Mouse (Mus musculus) kidney, postnatal 36 days (tissue): ENCODE data around the gene 4930435E12Rik.
"Not testable (repeated sequence)": the region's sequence is repeated elsewhere in the genome, so short reads cannot be mapped to it uniquely, and the experiment has no call there.

Experiments used
- DNase-seq, 2 experiments: peaks; one replicate each; pipeline ENCODE4 v3.0.0; 2021 to 2022; ENCODE audit warnings: mixed read lengths in 2 of 2

Gene 4930435E12Rik

DNA sequence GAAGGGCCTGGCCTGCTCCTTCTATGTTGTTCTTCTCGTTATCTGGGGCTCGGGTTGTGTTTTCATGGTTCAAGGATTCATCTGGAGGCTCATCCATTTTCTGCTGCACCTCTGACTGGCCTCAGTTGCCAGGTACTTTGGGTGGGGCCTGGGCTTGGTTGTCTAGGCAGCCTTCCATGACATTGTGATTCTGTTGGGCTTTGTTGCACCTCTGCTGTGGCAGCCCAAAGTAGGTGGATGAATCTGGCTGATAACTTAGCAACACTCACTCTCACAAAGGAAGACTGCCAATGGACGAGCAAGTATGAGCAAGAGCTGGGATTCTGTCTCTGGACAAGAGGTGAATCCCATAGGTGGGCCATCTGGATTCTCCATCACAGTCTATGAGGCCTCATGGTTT, at the start of gene 4930435E12Rik:
Gene 4930435E12Rik, minus strand, starts transcription at position 101 of the 400 bp plus-strand sequence.
- no peak for DNase-seq

DNA sequence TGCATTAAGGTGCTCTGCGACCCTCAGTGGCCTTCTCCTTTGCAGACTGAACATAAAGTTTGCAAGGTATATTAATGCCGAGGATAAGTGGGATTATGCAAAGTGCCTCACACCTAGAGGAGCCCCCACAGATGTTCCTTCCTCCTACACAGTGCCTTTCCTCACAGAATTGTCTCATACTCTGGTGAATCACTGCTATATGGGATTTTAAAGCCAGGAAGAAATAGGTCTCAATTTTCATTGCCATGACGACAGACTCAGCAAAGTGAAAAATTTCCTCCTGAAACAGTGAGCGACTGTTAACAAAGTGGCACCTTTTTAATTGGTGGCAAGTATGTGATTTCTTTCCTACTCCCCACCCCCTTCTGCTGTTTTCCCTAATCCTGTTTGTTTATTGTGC, 45.9 kb upstream of the 4930435E12Rik start:
- no peak for DNase-seq

DNA sequence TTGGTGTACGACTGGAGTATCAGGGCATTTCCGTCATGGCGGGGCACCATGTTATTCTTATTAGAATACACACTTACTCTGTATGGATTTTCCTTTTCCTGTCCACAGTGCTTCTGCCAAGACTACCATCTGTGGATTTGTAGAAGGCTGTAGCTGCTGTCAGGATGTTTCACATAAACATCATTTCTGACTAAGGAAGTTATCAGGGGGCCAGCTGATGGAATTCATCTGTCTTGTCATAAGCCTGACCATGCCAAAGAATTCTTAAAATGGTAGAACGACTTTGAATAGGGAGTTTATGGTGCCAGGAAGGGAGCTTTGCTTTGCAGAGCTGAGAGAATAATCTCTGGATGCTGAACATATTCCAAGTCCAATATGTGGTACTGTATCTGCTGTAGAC, 44.7 kb upstream of the 4930435E12Rik start:
- DNase-seq = no peak

DNA sequence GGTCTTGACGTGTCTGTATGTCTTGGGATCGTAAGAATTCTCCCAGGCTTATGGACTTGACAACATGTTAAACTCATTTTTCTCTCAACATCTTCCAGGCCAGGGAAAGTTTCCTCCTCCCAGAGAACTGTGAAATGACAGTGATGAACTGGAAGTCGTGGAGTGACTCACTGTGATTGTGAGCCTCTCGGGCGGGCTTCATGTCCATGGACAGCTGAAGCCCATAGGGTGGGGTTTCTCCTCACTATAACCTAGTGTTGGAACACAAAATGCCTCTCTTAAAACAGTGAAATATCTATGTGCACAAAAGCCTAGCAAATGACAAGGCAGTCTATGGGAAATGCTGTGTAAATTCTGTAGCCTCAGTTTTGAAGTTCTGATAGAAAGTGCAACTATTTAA, 35.8 kb upstream of the 4930435E12Rik start:
- DNase-seq = no peak

DNA sequence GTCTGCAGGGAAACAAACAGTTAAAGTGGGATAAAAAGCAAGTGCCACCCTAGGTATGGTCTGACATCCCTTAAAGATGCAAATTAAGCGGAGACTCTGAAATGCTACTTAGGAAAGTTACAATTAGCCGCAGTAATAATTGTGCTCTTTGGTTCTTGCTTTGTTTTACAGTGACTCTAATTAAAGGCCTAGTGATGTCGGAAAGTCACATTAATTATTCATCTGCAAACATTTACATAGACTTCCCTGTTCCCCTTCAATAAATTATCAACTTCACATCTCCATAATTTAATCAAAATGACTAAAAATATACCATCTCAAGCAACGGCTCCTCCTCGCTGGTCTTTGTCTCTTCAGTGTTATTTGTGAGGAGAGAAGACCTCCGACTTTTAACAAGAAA, 32.0 kb upstream of the 4930435E12Rik start:
- no peak for DNase-seq

DNA sequence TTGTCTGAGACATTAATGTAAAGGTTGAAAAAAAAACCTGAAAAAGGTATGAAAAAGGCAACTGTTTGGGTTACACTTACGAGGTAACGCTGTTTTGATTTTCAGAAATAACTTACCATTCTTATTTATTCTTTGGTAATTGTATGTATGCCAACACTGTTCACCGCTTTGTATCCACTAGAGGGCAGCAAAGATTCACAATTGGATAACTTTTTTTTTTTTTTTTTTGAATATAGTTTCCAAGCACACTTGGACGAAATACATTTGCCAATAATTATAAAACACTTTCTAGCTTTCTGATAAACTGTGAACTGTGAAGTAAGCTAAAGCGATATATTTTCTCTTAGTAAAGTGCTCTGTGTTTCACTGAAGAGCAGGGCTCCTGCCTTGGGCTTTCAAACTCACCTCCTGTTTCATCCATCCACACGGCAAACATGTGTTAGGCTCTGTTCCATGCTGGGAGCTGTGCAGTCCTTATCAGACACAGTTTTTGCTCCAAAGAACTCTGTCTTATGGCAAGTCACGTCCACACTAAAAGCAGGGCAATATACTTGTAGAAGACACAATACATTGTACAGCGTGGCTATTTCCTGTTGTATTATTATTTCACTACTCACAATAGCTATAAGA, 29.7 kb upstream of the 4930435E12Rik start:
- DNase-seq = peak; percentile 27 to 42

DNA sequence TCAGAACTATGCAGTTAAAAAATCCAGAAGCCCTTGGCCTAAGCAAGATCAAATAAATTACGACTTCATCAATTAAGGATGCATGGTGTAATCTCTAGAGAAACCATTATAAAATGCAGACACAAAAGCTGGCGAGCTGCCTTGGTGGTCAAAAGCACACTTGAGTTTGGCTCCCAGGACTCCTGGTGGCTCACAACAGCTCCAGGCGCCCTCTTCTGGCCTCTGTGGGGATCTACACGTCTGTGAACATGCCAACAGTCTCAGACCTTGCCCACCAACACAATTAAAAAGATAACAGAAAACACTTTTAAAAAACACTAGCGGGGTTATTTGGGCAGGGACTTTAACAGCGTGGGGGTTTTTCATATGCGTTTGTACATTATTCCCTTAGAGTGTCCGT, 16.0 kb downstream of the 4930435E12Rik start:
- DNase-seq = peak; percentile 64 to 82

DNA sequence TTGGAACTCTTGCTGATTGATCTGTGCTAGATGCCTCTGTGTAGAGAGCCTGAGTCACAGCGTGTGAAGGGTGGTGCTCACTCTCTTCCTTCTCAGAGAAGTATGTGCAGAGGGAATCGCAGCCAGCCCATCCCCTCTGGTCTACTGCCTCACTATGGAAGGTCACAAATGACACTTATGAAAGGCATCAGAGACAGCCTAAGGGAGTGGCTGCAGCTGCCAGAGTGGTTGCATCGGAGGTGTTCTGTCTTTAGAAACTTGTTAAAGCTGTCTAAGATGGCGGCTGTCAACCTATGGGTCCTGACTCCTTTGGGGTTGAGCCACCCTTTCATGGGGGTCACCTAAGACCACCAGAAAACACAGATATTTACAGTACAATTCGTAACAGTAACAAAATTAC, 18.4 kb downstream of the 4930435E12Rik start:
- DNase-seq = no peak

DNA sequence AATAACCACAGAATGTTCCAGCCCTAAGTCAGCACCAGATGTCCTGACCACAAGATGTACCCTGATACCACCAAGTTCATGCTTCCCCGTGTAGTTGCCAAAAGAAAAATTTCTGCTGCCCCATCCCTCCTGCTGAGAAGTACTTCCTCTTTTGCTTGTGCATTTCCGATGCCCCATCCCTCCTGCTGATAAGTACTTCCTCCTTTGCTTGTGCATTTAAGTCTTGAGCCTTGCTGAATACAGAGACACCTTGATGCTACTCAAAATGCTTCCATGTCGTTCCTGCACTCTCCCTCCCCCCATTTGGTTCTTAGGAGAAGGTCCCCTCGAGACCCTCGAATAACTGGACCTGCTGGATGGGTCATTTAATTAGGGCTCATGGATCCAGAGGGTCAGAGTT, 20.8 kb downstream of the 4930435E12Rik start:
- DNase-seq = not testable (repeated sequence)

DNA sequence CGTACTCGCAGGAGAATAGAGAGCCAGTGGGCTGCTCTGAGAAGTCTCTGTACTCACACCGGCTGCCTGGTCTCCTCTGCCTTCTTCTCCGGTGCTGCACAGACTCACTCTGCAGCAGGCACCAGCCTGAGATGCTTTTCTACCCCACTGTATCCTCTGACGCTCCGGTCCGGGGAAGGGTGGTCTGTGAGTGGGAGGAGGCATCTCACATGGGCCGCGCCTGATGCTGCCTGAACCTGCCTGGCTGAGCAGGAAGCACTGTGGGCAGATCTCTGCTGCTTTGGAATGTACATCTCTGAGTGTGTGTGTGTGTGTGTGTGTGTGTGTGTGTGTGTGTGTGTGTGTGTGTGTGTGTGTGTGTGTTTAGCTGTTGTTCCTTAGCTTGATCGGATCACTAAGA, 28.5 kb downstream of the 4930435E12Rik start, which contains the start of gene Upk1b:
Gene Upk1b, minus strand, starts transcription at position 238 of the 400 bp plus-strand sequence.
- no peak for DNase-seq

DNA sequence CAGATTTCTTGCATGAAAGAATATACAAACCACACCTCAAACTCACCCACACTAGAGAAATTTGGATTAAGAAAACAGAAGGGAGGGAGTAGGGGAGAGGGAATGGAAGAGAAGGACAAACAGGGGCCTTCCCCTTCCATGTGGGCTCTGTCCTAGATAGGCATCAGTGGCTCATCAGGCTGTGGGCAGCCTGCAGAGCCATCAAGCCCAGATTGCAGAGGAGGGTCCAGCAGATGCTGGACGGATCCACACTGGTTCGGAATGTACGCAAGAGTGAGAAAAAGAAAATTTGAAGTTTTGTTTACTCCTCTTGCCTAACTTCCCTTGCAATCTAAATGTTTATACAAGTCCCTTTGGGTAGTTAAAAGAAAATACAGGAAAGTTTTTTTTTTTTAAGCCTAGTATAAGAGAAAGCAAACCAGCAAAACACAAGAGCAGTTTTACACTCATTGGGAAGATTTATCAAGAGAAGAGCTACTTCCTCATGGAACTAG, 29.5 kb downstream of the 4930435E12Rik start:
- no peak for DNase-seq

DNA sequence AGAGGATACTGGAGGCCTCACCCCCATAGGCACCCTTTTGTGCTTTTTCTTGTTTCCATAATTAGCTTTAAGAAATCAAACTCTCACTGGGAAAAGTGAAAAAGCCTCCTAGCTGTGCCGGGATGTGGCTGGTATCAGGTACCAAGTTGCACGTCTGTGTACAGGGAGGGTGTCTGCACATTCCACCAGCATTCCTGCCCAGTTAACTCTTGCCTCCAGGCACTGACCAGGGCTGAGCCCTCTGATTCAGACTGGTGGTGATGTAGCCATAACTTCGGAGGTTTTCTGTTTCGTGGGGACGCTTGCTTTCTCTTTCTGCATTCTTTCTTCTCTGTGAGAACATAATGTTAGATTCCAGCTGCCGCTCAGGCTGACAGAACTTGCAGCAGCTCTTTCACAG, 35.4 kb downstream of the 4930435E12Rik start:
- DNase-seq = no peak

DNA sequence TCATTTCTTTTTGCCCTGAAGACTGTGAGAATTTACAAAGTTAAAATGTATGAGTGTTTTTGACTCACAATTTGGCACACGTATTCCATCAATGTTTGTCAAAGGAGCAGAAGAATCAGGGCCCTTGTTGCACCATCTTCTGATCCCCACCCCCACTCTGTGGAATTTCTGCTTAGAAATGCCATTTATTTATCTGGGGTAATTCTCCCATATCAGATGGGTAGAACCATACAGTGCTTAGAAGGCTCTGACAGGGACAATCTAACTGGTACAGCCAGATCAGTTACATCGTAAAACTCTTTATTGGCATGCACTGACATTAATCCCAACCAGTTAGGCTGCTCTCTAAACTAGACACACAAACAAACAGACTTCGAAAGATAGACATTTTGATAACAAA, 38.6 kb downstream of the 4930435E12Rik start:
- DNase-seq = no peak

DNA sequence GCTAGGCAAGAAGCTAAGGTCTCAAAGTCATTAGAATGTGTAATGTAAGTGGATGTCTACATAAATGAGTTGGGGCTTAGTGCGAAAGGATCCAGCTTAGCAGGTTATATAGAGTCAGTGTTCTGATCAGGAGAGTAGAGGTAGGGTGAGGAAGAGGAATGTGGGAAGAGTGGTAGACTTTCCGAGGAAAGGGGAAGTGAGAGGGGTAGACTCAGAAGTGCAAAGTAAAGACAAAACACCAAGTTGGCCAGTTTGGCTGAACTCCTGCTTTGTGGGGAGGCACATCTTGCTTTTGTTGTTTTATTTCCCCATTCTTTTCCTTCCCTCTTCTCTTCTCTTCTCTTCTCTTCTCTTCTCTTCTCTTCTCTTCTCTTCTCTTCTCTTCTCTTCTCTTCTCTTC, 39.5 kb downstream of the 4930435E12Rik start:
- no peak for DNase-seq

DNA sequence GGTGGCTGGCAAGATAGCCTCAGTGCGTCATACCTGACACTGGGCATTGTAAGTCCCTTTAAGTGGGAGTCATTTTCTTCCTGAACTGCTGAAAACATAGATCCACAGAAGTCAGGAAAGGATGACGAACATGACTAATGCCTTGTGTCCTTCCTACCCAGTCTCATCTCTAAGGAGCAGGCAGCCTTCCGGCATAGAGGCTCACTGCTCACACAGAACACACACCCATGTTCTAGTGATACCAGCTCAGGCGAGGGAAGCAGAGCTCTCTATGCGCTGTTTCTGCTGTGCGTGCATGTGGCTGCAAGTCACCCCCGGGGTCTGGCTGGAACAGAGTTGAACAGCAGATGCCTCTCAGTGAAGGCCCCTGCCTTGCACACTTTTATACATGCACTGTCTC, 43.2 kb downstream of the 4930435E12Rik start:
- no peak for DNase-seq

DNA sequence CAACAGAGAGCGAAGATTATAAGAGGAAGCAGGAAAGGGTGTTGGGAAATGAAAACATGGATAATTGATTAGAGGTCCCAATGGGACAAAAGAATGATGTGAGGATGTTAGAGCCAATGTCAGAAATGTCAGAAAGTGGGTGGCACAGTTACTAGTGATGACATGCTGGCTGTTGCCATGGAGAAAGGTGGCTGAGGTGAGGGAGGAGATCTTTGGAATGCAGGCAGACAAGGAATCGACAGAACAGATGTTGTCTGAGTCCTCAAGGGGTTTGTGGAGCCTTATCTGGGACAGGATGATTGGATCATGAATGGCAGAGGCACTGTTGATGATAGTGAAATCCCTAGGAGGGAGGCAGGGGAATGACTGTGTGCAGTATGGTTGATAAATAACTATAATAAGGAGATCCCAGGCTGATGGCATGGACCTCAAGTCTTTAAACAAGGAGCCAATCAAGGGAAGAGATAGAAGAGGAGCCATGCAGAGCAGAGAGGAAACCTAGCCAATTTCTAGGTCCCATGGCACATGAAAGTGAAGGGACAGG, 46.0 kb downstream of the 4930435E12Rik start:
- no peak for DNase-seq

DNA sequence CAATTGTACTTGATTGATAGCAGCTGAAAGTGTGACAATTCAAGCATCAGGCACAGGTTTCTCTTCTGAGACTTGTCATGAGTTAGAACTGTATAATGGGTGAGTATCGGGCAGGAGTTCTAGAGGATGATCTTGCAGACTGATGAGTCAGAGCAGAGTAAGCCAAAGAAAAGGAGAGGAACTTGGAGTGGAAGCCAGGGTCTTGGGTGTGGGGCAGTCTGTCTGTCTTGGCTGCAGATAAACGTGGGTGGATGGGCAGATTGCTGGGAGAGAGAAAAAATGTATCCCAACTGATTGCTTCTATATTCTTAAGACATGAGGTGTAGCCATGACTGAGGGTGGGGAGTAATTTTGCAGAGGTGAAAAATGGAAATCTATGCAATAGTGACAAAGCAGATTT, 46.6 kb downstream of the 4930435E12Rik start:
- no peak for DNase-seq

DNA sequence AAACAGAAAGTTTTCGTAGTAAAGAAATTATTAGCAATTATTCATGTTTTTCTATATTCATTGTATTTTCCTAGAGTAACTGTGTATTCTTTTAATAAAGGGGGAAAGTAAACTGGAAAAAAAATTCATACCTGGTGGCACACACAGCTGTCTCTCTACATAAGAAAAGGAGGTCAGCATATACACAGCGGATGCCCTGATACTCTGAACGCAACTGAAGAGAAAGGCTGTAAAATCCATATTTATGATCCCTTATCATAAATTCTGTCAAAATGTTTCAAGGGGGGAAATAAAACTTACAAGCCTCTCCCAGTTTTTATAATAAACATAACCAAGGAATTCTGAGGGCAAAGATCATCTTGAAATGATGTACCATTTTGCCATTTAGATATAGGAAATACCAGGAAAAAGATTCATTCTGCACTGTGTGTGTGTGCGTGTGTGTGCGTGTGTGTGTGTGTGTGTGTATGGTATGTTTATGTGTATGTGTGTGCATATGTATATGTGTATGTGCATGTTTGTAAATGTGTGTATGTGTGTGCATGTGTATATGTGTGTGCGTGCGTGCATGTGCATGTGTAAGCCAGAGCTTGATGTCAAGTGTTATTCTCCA, 47.5 kb downstream of the 4930435E12Rik start:
- no peak for DNase-seq

DNA sequence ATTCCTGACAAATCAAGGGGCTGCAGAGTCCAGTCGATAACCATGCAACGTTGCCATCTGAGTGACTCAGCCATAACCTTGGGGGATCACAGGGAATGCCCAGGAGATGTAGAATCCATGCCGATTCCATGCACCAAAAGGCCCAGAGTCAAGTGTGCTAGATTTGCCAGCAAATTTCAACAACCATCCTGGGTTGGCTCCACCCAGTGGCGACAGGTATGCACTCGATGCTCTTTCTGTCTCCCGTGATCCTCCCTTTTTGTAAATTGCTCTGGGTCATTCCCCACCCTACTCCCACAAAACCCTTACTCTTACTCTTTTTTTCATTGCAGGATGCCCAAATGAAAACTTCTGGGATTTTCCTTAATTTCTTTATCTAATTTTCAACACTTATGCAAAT, 52.2 kb downstream of the 4930435E12Rik start:
- peak in 1 of 2 experiments; percentile 28 for DNase-seq

DNA sequence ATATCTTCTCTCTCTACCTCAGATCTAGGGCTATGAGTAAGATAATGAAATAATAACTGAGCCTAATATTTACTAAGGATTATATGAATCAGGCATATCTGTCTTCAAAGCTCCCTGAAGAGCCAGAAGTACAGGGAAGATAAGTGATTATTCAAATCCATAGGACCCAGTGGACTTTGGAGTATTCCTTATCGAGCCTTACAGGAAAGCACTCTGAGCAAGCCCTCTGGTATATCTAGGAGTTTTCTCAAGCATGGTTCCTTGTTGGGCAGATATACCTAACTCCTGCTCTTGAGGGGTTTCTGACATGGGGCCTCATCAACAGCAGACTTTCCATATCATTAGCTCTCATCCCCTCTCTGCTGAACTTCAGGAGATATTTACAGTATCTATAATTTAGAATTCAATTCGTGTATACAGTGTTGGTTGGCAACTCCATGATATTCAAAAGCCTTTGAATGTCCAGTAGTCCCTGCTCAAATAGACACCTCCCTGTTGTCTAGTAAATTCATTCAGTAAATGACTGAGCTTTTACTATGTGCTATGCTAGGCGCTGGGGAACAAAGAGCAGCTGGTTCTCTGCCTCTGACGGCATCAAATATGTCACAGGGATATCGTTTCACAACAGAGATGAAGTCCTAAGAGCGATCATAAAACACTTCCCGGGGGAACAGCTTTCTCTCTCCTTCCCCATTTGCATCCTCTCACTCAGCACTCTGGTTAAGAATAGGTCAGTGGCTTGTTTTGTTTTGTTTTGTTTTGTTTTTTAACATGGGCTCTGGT, 53.4 kb downstream of the 4930435E12Rik start:
- DNase-seq = no peak

DNA sequence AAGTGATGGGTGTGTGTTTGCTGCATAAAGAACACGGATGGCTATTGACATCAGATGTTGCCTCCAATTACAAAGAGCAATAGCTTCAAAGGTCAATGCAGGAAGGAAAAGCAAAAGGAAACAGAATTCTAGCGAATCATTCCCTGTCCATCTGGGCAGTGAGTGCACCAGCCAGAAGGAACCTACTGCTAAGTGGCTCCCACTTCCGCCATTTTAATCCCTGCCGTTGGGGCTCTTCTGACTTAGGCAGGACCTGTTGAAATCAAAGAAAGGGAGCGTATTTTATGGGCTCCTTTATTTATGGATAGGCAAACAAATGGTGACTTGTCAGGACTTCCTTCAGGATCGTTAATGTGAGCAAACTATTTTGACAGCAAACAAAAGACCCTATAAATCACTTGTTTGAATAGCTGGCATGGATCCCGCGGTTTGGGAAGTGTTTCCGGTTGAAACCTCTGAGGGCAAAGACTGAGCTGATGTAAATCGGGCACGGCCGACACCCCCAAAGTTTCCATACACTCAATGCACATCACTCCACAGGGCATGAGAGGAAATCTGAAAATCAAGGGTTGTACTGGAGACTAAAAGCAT, 55.5 kb downstream of the 4930435E12Rik start:
- DNase-seq = peak in 1 of 2 experiments; percentile 23

DNA sequence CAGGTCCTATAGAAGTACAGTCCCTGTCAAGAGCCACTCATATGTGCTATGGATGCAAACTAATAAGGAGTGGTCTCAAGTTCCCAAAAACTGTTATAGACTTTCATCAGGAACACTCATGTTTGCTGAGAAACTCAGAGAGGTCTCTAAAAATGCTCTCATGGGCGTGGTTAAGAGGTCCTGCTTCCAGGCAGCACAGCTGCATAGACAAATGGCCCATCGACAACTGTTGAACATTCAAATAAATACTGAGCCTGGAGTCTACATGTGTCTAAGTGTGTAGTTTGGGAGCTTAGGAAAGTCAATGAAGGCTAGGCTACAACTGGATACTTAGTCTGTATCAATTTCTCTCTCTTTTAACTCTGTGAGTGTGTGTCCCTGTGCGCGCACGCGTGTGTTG, 57.4 kb downstream of the 4930435E12Rik start:
- DNase-seq = no peak

DNA sequence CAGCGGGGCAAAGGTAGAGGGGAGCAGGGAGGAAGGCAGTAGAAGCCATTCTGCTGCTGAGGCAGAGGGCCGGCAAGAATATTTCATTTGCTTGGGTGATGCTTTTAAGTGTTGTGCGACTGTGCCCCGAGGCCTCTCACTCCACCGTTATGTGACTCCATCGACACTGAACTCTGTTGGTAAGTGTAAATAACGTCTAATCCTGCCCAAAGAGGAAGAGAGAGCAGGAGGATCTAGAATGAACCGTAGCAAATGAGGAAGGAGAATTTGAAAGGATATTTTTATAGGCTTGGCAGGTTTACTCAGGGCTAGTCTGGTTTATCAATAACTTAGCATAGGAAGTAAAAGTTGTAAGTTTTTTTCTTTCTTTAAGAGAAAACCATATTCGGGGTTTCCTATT, 59.0 kb downstream of the 4930435E12Rik start:
- DNase-seq = no peak
